Mouse (Mus musculus): ENCODE measurements at regions not wholly inside any gene's neighbourhood (a gene's known extent, or its start where the extent isn't known, plus 50 kb on each side); places are given as distances from the start of the nearest gene placed in this dataset.
"Not testable (repeated sequence)": the region's sequence is repeated elsewhere in the genome, so short reads cannot be mapped to it uniquely, and the experiment has no call there.

DNA sequence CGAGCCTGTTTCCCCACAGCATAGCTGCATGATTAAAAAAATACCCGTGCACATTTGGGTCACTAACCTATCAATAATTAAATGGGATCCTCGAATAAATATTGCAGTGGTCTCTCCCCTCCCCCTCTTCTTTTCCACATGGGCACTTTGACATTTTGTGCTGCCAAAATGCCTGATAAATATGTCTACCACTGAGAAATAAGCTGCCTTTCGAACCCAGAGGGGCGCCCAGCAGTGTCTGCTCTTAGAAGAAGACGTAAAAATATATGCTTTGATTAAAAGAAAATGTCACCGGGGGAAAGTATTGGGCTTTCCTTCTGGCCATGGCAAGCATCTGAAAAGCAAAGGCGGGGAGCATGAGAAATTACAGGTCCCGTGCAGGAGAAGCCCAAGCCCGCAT is 152.6 kb upstream of the Frmd4a start:
- DNase-seq (ENCODE audit: low spot score), result peak; percentile 46

- DNase-seq (ENCODE audit: low spot score), result not testable (repeated sequence)
Observed at GRCm38 (mm10) chr2:3866736-3867135, 150.8 kb upstream of the Frmd4a start.

DNA sequence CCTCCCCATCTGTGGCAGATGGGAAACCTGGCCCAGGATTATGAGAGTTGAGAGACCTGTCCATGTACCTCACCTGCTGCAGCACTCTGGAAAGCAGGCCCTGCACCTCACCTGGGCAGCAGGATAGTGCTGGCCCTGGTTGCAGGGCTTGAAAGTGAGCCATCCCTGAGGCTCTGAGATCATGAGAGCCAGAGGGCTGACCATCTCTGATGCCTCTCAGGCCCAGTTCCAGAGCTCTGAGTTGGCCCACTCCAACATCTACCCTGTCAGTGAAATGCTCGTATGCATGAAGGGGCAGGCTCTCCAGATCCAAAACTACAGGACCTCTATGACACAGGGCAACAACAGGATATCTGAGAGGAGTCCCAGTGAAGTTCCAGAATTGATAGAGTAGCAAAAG is 147.8 kb upstream of the Frmd4a start:
- no peak for DNase-seq (ENCODE audit: low spot score)

GRCm38 (mm10) chr2:3871748-3872147 is 145.8 kb upstream of the Frmd4a start:
- DNase-seq (ENCODE audit: low spot score), result no peak

DNA sequence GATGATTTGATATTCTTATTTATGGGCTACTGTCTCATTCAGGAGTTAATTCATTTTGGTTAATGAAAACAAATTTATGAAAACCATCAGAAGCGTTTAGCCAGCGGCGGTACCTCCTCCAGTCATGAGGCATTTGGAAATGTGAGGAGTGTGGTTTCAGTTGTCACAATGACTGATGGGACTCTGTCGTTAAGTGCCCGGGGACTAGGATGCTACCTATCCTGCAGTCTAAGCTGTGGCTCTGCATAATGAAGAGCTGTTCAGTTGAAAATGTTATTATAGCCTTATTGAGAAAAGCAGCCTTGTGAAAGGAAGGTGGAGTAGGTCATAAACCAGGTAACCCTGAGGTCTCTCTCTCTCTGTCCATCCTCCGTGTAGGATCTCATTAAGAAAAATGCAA is 130.5 kb upstream of the Frmd4a start:
- DNase-seq (ENCODE audit: low spot score), result no peak

GRCm38 (mm10) chr2:3887845-3888433 is 129.6 kb upstream of the Frmd4a start:
- DNase-seq (ENCODE audit: low spot score), result peak; percentile 65

DNA sequence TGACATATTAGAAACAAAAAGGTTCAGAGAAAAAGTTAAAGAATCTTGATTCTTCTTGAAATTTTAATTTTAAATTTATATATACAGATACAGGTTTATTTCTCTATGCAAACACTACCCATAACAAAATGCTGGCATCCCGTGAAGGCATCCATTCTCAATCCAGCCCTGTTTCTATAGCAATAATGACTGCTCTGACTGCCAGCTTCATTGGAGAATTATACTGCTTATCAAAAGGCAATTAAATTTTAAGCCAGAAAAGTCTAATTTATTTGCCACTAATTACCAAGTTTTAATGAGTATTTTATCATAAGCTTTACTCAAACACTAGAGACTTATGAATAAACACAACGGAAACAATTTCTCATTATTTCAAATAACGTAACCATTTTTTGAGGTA is 128.1 kb upstream of the Frmd4a start:
- no peak for DNase-seq (ENCODE audit: low spot score)

GRCm38 (mm10) chr2:3890462-3890861 is 127.1 kb upstream of the Frmd4a start:
- DNase-seq (ENCODE audit: low spot score), result no peak

DNA sequence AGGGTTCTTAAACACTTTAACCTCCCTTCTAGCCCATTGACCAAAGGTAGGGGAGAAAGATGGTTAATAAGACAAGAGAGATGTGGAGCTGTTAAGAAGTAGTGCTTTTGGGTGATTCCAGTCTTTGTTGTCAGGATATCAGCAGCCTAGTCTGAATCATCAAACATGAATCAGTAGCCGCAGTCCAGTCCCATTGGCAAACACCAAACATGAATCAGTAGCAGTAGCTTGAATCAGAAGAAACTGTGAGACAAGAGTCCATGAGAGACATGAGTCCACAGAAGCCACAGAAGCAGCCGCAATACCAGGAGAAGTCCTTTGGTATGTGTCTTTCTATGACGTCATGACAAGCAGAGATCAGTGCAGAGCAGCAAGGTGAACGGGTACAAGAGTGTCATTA is 110.5 kb upstream of the Frmd4a start:
- no peak for DNase-seq (ENCODE audit: low spot score)

- DNase-seq (ENCODE audit: low spot score), result no peak
Observed at GRCm38 (mm10) chr2:3908192-3908591, 109.3 kb upstream of the Frmd4a start.

DNA sequence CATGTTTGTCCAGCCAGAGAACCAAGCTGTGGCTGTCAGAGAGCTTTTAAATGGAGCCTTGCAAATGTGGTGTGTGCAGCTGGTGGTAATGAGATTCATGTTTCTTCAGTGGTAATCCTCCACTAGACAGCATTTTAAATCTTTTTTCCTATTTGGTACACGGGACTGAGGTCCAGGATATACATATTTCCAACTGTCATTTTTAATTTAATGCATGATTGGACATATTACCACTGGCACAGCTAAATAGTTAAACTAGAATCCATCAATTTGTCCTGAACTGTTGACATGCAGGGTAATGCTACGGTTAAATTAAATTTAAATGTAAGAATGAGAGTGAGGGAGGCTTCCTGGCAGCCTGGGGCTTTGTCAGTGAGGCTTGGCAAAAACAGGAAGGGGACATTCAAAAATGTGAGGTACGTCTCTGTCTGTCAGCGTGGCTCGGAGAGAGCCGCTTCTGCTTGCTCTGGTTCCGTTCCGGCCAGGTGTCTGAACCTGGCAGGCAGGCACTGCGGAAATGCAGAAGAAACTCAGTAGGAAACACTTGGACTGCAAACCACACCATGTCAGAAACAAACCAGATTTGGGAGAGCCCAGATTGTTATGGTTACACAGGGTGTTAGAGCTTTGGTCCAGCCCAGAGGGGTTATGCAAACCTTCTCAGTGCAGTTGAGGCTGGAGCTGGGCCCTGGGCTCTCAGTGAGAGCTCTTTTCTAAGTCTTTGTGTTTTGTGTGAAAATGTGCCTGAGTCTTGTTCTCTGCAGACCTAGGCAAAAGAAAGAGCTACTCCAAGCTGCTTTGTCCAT is 107.2 kb upstream of the Frmd4a start:
- DNase-seq (ENCODE audit: low spot score), result peak; percentile 51

DNA sequence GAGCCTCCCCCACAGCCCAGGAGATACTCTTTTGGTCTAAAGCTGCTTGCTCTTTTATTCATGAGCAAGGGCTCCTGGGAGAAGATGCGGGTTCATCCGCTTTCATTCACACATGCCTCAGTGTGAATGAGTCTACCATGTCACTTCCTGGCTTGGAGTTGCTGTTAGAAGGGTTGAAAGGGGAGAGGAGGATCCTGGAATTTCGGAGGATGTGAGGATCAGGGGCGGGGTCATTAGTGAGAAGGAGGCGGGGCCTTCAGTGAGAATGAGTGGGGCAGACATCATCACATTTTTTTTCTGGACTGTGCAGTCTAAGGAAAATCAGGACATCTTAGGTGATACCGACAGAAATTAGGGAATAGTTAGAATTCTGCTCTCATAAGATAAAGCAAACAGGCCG is 102.4 kb upstream of the Frmd4a start:
- no peak for DNase-seq (ENCODE audit: low spot score)

GRCm38 (mm10) chr2:3916365-3916764 is 101.2 kb upstream of the Frmd4a start:
- DNase-seq (ENCODE audit: low spot score), result no peak

- no peak for DNase-seq (ENCODE audit: low spot score)
Observed at GRCm38 (mm10) chr2:3918156-3918555, 99.4 kb upstream of the Frmd4a start.

DNA sequence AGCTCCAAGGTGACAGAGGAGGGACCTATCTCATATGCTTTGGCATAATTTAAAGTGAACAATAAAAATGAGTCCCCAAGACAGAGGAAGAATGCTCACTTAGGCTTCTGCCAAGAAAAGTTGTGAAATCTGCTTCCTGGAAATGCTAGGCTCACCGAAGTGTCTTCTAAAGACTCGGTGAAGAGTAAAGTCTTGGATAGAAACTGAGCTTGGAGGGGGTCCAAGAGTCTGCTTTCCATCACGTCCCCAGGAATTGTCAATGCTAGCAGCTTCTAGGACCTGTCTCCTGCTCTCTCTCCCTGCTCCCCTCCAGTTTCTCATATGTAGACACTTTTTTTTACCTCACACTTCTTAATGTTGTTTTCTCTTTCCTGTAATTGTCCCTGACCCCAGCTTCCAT is 97.6 kb upstream of the Frmd4a start:
- no peak for DNase-seq (ENCODE audit: low spot score)

GRCm38 (mm10) chr2:3921084-3921483 is 96.4 kb upstream of the Frmd4a start:
- DNase-seq (ENCODE audit: low spot score), result not testable (repeated sequence)

DNA sequence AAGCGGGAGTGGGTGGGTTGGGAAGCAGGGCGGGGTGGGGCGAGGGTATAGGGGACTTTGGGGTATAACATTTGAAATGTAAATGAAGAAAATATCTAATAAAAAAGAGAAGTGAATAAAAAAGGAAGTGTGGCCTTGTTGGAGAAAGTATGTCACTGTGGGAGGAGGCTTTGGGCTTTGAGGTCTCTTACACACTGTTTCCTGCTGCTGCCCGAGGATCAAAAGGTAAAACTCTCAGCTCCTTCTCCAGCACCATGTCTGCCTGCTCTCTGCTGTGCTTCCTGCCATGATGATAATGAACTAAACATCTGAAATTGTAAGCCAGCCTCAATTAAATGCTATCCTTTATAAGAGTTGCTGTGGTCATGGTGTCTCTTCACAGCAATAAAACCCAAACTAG is 94.8 kb upstream of the Frmd4a start:
- no peak for DNase-seq (ENCODE audit: low spot score)

DNA sequence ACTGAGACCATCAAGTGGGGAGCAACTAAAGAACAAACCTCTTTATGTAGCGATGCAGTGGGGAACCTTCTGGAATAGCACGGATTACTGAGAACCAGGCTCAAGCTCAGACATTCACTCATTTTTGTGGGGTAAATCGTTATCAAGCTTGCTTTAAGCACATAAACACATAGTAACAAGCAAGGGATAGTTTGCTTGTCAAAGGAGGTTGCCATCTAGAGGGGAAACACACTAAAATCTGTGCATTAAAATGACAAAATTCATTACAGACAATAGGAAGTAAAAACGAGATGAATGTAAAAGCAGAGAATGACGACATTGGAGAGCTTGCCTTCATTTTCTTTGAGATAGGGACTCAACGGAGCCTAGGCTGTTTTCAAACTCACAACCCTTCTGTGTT is 92.8 kb upstream of the Frmd4a start:
- no peak for DNase-seq (ENCODE audit: low spot score)

DNA sequence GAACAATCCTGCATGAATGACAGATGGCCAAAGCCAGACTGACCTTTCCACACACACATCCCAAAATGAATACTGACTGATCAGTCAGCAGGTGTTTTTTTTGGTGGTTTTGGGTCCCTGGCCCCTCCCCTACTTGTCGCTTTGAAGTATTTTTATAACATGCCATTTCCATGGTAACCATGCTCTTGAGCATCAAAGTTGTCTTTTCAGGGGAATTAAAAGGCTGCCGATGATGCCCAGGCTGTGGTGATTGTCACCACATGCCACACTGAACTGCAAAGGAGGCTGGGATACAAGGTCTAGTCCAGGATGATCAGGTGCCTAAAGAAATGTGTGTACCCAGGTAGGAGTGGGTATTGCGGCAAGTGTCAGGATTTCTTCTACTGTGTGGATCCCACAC is 92.3 kb upstream of the Frmd4a start:
- no peak for DNase-seq (ENCODE audit: low spot score)

GRCm38 (mm10) chr2:3926129-3926528 is 91.4 kb upstream of the Frmd4a start:
- DNase-seq (ENCODE audit: low spot score), result no peak

- DNase-seq (ENCODE audit: low spot score), result peak; percentile 52
Observed at GRCm38 (mm10) chr2:3927141-3927810, 90.2 kb upstream of the Frmd4a start.

- DNase-seq (ENCODE audit: low spot score), result peak; percentile 11
Observed at GRCm38 (mm10) chr2:3927853-3928252, 89.7 kb upstream of the Frmd4a start.

DNA sequence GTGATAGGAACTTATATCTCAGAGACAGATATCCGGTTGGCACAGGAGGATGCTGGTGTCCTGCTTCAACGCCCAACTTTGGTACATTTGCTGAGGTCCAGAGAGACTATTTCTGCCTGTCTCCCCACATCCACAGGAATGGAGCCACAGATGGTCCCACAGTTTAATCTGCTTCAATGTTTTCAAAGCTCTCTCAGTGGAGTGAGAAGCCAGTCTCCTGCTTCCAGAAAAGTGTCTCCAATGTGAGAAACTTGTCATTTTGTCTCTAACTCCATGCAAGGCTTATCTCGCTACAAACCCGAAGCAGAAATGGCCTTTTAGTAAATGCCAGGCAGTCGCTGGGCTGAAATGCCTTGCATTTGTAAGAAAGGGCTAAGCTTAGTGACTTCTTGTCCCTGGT is 86.9 kb upstream of the Frmd4a start:
- DNase-seq (ENCODE audit: low spot score), result no peak
